Mouse (Mus musculus): ENCODE results near the gene Smtnl2.
"Not testable (repeated sequence)": the region's sequence is repeated elsewhere in the genome, so short reads cannot be mapped to it uniquely, and the experiment has no call there.

Gene Smtnl2

DNA sequence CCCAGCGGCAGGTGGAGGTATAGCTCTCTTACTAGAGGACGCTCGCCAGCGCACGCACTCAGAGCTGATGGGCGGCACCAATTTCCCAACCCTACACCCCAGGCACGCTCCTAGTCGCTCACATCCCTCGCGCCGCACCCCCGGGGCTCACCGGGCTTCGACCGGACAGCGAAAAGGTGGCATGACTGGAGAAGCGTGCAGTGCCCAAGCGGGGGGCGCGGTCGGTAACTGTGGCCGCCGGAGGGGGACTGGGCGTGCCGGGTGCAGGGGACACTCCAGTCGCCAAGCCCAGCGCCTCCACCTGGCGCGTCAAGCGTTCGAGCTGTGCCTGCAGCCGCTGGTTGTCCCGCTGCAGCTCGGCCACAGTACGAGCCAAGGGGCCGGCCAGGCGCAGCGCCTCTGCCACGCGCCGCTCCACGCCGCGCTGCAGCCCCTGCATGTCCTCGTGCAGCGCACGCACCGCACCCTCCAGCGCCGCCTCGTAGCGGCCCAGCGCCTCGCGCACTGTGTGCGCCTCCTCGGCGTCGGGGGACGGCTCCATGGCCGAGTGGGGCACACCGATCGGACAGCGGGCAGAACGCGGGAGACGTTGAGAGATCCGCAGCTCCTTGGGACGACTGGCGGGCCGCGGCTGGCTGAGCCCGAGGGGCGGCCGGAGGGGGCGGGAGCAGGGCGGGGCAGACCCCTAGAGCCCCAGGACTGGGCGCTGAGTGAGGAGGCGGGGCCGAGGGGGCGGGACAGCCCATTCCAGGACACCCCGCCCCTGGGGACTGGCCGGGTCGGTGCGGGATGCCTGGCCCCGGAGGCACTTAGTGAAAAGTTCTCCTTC lies at the start of gene Smtnl2:
Gene Smtnl2, minus strand, starts transcription at position 621 of the 829 bp plus-strand sequence.
- peak; percentile 95 to 97 for DNase-seq

- DNase-seq = no peak
Observed at GRCm38 (mm10) chr11:72458502-72458901, 47.0 kb upstream of the Smtnl2 start.

GRCm38 (mm10) chr11:72457995-72458496 lies 46.5 kb upstream of the Smtnl2 start:
- peak; percentile 56 to 70 for DNase-seq

DNA sequence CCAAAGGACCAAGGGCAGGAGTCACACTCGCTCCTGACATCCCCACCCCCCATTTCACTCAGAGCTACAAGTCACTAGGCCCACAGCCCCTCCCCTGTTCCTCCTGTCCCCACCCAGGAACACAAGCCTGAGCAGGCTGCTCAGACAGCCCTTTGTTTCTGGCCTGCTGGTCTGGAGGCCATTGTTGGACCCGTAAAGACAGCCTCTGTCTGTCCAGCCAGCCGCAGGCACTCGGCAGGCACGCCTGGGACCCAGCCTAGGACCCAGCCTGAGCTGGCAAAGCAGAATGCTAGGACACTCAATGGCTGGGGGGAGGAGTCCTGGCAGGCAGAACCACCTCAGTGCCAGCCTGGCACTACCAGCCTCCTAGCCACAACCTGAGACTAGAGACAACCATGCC lies 44.2 kb upstream of the Smtnl2 start:
- no peak for DNase-seq

DNA sequence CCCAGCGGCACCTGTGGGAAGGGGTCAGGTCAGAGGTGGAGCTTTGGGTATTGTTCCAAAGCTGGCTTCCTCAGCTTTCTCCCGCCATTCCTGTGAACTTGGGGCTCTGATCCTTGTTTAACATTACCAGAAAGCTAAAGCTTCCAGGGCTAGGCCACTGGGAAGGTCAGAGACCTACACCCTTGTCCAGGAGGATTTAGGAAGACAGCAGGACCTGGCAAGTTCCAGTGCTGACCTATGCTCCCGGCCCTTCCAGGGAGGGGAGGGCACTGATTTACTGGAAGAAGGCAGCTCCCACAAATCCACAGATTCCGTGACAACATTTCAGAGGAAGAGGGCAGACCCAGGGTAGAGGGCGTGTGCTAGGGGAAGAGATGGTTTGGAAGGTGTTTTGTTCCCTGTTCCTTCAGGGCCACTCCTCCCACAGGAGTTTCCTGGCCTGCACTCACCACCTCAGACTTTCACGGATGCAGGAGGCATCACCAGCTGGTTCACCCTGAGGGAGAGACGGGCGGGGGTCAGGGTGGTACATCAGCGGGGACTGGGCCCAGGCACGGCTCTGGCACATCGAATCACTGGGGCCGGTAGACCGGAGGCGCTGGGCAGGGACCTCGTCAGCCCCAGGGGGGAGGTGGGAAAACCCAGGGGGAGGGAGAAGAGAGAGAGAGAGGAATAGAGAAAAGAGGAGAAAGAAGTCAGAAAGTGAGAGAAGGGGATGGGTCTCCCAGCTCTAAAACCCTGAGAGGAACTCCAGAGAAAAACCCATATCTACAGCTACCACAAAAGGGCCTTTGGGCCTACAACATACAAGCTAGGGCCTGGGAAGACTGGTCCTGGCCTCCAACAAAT lies 41.8 kb upstream of the Smtnl2 start:
- DNase-seq = no peak

DNA sequence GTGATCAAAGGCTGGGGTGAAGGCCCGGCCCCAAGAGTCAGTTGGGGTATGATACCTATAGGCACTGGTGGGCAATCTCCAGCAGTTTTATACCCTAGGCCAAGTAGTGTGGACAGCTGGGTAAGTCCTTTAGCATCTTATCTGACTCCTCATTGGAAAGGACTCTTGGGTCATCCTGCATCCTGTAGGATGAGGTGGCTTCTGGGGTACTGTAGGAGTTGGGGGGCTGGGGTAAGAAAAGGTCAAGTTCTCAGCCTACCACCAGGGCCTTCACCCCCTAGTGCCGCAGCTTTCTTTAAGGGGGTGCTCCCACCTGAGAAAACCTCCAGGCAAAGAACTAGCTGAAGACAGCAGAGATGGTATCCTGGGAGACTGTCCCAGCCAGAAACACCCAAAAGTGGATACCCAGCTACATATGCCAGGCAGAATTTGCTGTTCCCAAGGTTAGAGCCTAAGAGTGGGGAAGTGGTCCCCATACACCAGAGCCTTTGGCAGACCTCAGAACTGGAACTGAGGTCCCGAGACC lies 40.7 kb upstream of the Smtnl2 start:
- DNase-seq = no peak

DNA sequence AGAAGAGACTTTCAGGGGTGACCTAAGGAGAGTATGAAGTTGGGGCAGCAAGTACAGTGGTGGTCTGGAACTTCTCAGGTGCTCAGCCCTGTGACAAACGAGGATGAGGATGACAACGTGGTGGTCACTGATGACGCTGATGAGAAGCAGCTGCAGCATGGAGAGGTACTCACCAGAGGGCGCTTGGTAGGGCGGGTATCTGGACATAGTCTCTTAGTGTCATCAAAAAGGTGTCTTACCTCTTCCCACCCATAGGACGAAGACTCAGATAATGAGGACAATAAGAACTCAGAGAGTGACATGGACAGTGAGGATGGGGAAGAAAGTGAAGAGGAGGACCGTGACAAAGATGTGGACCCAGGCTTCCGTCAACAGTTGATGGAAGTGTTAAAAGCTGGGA lies 36.0 kb upstream of the Smtnl2 start:
- no peak for DNase-seq

DNA sequence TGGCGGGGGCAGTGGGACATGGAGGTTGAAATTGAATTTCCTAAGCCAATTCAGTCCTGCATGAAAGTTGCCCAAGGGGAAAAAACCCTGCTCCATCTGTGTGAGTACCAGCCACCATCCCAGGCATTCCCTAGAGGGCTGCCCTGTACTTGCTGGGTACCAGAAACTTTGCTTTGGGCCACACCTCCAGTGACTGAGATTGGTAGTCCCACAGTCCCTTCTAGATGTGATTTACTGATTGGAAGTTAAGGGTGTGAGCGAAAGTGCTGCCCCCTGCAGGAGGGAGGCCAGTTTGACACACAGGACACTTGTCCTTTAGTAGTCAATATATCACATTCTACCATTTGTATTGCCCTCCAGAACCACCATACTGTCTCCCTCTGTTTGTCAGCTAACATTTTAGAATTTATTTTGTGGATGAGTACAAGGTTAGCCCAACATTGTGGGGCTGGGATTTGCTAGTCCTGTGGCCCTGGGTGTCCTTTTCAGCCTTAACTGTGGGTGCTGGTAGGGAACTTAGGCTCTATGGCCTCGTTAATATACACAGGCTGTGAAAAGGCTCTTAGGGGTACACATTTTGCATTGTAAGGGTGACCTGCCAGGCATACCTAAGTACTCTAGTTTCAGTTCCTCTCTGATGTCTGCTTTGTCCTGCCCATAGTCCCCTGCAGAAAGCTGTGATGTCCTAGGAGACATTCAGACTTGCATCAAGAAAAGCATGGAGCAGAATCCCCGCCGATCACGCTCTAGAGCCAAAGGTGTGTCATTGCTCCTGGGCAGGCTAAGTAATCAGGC lies 35.0 kb upstream of the Smtnl2 start:
- DNase-seq = peak; percentile 70 to 75

GRCm38 (mm10) chr11:72440965-72441664 lies 29.6 kb upstream of the Smtnl2 start, which contains the start of gene Mybbp1a:
Gene Mybbp1a (plus strand): TSS chr11:72441355.
- peak; percentile 99 for DNase-seq

DNA sequence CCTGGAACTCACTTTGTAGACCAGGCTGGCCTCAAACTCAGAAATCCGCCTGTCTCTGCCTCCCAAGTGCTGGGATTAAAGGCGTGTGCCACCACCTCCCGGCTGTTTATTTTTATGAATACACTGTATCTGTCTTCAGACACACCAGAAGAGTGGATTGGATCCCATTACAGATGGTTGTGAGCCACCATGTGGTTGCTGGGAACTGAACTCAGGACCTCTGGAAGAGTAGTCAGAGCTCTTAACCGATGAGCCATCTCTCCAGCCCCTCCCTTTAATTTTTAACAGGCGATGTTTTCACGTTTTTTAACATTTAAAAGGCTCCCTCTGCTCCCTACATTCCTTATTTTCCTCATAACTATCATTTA lies 29.1 kb upstream of the Smtnl2 start:
- not testable (repeated sequence) for DNase-seq

DNA sequence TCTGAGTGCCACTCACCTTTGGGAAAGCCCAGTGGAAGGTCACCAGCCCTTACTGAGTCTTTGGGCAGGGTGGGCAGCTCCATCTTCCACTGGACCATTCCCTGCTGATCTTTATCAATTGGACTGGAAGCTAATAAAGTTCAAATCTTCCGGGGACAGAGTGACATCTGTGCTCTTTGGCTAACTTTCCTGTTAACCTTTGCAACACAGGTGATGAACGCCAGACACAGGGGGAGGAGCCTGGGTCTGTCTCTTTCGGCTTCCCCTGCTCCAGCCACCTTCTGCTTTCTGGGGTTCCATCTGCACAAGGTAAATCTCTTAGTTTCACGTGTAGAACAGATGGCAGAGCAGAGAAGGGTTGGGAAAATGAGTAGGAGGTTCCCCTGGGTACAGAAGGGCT lies 26.9 kb upstream of the Smtnl2 start:
- no peak for DNase-seq

DNA sequence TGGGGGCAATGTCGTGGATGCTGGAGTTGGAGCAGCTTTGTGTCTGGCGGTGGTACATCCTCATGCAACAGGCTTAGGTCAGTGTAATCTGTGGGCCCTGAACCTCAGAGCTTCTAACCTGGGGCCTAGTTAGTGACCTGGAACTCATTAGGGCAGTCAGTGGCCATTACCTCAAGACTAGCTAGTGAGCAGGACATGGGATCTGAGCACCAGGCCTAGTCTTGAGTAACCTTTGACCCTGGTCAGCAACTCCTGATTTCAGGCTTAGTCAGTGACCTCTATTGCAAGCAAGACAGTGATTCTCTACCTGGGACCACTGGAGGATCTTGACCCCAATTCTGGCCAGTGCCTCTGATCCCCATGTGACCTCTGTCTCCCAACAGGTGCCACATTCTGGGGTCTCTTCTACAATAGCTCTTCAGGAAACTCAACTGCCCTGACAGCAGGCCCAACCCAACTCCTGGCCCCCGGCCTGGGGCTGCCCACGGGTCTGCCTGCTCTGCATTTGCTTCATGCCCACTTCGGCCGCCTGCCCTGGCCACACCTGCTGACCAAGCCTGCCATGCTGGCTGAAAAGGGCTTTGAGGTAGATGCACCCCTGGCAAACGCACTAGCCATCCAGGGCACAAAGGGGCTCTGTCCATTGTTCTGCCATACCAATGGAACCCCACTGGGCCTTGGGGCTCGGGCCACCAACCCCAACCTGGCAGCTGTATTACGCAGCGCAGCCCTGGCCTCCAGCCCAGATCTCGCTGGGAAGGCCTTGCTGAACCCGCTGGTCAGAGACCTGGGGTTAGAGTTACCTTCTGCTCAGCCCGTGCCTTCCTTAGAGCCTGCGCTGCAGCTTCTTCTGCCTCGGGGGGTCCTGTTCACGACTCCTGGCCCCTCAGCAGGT lies 25.5 kb upstream of the Smtnl2 start:
- no peak for DNase-seq

- no peak for DNase-seq
Observed at GRCm38 (mm10) chr11:72436271-72436670, 24.8 kb upstream of the Smtnl2 start.

DNA sequence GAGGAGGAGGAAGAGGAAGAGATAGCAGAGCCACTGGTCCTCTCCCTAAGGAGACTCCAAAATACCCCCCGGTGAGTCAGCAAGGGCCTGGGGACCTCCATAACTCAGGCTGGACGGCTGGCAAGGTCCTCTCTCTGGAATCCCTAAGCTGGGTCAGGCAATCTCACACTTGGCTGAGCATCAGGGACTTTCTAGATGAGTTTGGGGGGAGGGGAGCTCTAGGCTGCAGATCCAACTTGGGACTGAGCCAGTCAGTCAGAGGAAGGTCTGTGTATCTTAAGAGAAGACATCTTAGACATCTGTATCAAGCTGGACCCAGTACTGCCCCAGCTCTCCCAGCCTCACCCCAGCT lies 24.2 kb upstream of the Smtnl2 start:
- peak; percentile 49 to 74 for DNase-seq

- DNase-seq = peak; percentile 54 to 70
Observed at GRCm38 (mm10) chr11:72434963-72435693, 23.6 kb upstream of the Smtnl2 start, which contains the start of gene Ggt6. Gene Ggt6 (plus strand): TSS chr11:72435526.

- DNase-seq = not testable (repeated sequence)
Observed at GRCm38 (mm10) chr11:72430311-72431068, 19.0 kb upstream of the Smtnl2 start.

DNA sequence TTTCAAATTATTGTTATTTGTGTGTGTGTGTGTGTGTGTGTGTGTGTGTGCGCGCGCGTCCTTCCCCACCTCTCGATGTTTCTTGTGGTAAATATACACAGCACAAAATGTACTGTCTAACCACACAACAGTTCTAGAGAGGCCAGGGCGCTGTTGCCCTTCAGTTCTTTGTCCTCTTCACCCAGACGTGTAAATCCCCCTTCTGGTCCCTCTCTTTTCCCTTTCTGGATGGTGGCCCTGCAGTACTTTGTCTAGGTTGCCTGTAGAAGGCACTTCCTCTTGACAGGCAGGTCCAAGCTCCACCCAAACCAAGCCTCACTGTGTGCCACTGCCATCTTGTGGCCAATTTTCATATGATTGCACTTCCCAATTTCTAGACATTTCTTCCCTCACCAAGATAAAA lies 17.8 kb upstream of the Smtnl2 start:
- peak; percentile 81 to 85 for DNase-seq

- DNase-seq = peak; percentile 92 to 94
Observed at GRCm38 (mm10) chr11:72428694-72429093, 17.2 kb upstream of the Smtnl2 start.

DNA sequence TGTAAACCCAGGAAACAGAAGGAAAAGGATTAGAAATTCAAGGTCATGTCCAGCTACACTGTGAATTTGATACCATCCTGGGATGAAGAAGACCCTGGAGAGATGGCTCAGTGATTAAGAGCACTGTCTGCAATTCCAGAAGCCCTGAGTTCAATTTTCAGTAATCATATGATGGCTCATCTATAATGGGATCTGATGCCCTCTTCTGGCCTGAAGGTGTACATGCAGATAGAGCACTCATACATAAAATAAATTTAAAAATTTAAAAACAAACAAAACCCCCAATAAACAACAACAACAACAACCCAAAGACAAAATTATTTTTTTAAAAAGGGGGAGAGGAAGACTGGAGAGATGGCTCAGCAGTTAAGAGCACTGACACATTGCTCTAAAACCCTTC lies 15.4 kb upstream of the Smtnl2 start:
- DNase-seq = no peak

All from kidney, postnatal 4 days (tissue).